Mouse (Mus musculus): ENCODE measurements at regions not wholly inside any gene's neighbourhood (a gene's known extent, or its start where the extent isn't known, plus 50 kb on each side); places are given as distances from the start of the nearest gene placed in this dataset.

GRCm38 (mm10) chr13:26594313-26594712 lies 175.7 kb downstream of the Hdgfl1 start:
- no peak for DNase-seq (ENCODE audit: low spot score)

DNA sequence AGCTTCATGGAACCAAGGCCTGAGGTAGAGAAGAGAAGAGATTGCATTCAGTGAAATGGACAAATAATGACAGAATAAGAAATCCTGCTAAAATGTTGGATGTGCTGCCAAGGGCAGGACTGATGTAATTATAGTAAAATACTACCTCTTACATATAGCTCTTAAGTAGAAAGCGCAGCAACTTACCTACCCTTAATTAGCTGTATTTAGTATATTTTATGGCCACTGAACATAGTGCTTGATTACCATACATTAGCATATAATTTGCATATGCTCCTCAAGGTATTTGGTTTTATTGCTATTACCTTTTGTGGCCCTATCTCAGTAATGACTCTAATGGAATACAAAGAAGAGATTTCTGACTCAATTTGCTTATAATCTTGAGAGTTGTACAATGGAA lies 176.2 kb downstream of the Hdgfl1 start:
- no peak for DNase-seq (ENCODE audit: low spot score)

DNA sequence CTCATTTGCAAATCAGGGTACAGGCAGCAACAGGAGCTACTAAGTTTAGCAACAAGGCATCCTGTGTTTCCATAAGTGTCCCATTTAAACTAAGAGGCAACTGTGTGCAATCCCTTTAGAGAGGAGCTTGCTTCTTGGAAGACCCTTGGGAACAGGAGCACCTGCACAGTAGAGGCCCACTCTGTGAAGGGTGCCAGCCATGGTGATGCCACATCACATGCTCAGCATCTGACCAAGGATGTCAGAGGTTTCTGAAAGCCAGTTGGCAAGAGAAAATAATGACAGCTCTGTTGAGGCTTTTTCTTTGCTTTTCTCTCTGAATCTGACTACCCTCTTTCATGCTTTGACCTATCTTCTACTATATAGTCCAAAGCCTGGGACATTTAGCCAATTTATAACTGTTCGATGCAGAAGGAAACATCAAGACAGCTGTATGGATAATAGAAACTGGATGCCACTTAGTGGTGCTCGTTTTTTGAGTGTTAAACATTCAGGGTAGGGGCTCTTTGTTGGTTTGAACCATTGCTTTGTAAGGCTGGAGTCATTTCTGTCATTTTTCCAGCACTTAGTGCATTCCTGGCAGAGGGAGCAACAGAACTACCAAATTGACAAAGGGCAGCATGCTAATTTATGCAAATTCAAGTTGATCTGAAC lies 193.9 kb downstream of the Hdgfl1 start:
- DNase-seq (ENCODE audit: low spot score), result no peak

- no peak for DNase-seq (ENCODE audit: low spot score)
These were observed 200.5 kb downstream of the Hdgfl1 start for GRCm38 (mm10) chr13:26569422-26569821.

GRCm38 (mm10) chr13:26564941-26565862 lies 204.8 kb downstream of the Hdgfl1 start:
- no peak for DNase-seq (ENCODE audit: low spot score)

DNA sequence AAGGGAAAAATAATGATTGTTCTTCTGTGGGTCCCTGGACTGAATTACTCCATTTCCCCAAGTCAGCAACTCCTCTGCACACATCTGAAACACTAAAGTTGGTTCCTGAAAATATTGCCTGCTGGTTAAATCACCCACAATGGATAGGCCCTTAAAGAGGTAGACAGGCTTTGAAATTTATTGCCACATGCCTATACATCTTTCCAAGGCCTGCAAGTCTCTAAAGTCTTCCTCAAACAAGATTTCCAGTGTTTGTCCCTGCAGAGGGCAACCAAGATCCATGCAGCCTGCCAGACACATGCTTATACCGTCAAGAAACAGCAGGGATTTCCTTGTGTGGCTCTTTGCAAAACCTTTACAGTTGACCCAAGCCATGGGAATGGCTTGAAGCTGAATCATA lies 211.6 kb downstream of the Hdgfl1 start:
- no peak for DNase-seq (ENCODE audit: low spot score)

DNA sequence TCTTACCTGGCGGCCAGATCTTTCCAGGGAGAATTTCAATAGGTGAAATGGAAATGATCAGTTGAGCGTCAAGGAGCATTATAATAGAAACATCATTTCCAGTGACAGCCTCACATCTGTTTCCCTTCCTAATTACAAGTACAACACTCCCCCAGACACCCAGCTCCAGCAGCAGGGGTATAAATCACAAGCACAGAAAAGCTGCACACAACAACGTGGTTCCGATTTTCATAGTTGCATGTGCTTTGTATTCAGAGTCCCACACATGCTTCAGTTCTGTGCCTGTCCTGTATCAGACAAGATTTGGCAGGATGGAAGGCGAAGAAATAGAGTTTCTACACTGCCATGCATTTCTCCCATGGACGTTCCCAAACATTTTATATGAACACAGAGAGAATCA lies 215.7 kb downstream of the Hdgfl1 start:
- no peak for DNase-seq (ENCODE audit: low spot score)

- DNase-seq (ENCODE audit: low spot score), result no peak
These were observed 217.8 kb downstream of the Hdgfl1 start for GRCm38 (mm10) chr13:26552122-26552521.

GRCm38 (mm10) chr13:26538928-26539327 lies 231.0 kb downstream of the Hdgfl1 start:
- DNase-seq (ENCODE audit: low spot score), result no peak

DNA sequence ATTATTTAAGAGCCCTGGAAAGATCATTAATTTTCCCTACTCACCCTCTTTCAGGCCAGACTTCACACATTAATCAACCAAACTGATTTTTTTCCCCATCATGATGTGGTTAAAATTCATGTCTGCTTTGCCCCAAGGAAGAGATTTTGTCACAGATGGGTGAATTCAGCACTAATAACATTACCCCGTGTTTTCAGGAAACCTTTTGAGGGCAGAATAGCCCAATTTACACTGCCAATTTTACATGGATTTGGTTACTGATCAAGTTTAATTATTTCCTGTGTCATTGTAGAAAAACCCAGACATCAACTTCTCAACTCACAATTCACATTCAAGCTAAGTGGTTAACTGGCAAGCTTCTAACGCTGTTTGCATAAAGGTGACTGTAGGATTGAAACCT lies 233.4 kb downstream of the Hdgfl1 start:
- no peak for DNase-seq (ENCODE audit: low spot score)

- DNase-seq (ENCODE audit: low spot score), result no peak
These were observed 237.2 kb downstream of the Hdgfl1 start for GRCm38 (mm10) chr13:26532761-26533160.

GRCm38 (mm10) chr13:26519054-26519453 lies 250.9 kb downstream of the Hdgfl1 start:
- no peak for DNase-seq (ENCODE audit: low spot score)

DNA sequence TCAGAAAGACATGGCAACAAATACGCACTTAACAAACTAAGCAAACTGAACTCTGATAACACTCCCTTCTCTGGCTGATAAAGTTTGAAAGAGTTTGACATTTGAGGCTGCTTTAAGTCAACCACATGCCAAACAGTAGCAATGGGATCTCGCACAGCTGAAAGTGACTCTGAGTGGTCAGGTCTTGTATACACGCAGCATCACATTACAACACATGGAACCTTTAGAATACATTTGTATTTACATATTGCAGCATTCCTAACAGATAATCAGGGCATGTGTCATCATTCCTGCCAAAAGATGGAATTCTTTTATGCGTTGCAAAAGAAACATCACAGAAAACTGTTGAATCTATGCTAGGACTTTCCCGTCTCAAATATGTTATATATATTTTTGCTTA lies 251.5 kb downstream of the Hdgfl1 start:
- no peak for DNase-seq (ENCODE audit: low spot score)

- no peak for DNase-seq (ENCODE audit: low spot score)
These were observed 252.3 kb downstream of the Hdgfl1 start for GRCm38 (mm10) chr13:26517646-26518045.

DNA sequence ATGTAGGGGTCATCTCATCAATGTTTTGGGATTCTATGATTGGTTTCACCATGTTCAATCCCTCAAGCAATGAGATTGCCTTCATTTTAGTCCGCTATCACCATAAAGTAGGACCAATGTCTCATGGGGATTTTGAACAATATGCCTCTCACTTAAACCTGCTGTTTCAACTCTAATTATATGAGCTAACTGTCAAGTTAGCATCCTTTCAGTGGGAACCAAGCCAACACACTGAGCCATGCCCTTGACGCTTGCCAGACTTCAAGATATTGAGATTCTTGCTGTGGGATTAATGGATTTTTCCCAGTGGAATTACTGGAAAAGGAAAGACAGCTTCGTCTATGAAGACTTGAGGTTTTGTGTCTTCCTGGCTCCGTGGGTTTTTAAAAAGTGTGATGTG lies 259.5 kb downstream of the Hdgfl1 start:
- no peak for DNase-seq (ENCODE audit: low spot score)

DNA sequence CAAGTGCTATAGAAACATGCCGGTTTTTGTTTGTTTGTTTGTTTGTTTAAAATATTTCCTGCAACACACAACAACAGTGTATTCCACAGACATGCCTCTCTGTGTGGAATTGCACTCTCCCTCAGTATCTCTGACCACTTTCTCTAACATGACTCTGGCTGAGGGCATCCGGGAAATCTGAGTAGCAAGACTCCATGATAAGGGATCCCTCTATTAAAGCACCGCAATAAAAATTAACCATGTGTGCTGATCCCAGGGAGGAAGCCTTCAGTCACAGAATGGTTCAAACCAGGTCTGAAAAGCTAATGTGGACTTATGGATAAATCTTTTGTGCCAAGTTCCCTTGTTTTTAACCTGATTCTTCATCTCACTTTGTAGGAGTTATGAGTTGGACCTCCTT lies 260.1 kb downstream of the Hdgfl1 start:
- no peak for DNase-seq (ENCODE audit: low spot score)

- DNase-seq (ENCODE audit: low spot score), result no peak
These were observed 266.2 kb downstream of the Hdgfl1 start for GRCm38 (mm10) chr13:26503744-26504143.

GRCm38 (mm10) chr13:26497086-26497485 lies 272.9 kb downstream of the Hdgfl1 start:
- DNase-seq (ENCODE audit: low spot score), result no peak

DNA sequence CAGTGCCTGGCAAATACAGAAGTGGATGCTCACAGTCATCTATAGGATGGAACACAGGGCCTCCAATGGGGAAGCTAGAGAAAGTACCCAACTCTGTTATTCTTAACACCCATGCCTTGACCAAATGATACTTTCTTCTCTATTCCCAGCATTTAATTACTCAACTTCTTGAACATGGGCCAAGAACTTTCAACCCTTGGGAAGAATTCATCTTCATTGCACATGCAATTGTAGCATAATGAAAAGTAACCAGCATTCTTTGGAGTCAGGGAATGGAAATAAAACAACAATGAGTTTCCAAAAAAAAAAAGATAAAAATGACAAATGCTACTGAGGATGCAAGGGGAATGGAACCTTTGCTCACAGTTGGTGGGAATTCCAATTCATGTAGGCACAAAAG lies 274.1 kb downstream of the Hdgfl1 start:
- DNase-seq (ENCODE audit: low spot score), result no peak

DNA sequence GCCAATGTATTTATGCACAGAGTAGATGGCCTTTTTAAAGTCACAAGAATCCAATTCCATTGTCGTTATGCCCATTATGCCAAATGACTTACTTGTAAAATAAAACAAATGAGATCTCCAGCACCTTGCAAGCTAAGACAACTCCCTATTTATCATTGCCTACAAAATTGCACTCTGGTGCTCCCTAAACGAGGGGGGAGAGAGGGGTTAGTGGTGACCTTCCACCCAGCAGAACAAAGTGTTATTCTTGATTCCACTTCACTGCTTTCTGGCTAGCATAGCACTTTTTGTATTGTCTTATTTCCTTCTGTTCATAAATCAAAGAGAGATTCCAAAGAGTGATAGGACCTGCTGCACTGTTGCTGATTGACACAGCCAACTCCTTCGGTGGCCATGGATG lies 300.6 kb downstream of the Hdgfl1 start:
- DNase-seq (ENCODE audit: low spot score), result no peak

- DNase-seq (ENCODE audit: low spot score), result no peak
These were observed 302.4 kb downstream of the Hdgfl1 start for GRCm38 (mm10) chr13:26467526-26467925.

DNA sequence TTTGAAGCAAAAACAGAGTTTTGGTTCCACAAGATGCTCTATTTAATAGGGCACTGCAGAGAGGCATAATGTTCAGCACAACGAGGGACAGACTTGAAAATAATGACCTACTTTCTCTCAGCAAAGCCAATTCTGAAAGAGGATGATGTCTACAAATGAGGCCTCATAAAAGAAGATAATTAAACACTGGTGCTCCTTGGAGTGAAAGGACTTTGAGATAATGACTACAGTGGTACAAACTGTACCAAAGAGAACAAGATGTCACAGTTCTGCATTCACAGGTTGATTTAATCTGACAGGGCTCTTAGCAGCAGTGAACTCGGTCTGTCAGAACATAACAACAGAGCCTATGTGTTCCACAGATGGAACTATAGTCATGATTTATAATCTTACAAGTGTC lies 305.4 kb downstream of the Hdgfl1 start:
- DNase-seq (ENCODE audit: low spot score), result no peak

DNA sequence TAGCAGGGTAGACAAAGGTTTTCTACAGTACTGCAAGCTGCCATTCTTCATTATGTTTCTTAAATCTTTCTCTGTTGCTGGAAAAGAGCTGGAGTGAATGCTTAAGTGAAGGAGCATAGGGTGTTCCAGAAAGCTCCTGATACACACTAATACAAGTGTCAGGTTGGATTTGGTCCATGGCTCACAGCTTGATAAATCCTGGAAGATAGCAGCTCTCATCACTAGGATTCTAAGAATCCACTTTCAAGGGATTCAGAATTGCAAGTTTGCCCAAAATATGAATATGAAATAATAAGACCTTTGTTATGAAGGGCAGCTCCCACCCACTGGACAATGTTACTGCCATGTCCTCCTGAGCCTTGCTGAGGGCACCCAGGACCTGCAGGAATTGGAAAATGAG lies 305.9 kb downstream of the Hdgfl1 start:
- DNase-seq (ENCODE audit: low spot score), result no peak
